Mouse (Mus musculus) MEL (cell line): Measurements from ENCODE around the gene Dclre1c. TPM values are rescaled to one million over a fixed set of nuclear protein-coding genes. Genes with fewer than 3 reads are reported as not detected.

Experiments
- DNase-seq: peaks from one replicate; pipeline ENCODE4 v3.0.0; 2011; ENCODE audit warnings: low read depth, low spot score
- H3K27ac ChIP-seq: 2 replicates; pipeline ENCODE4 v1.5.1; 2012; ENCODE audit warnings: low read depth, mild to moderate bottlenecking, control low read depth, low read length, moderate library complexity; ENCODE audit not compliant: control insufficient read depth
- H3K27me3 ChIP-seq, 2 experiments: fragments of 150-350 bp in 1 of 2; sonication (generic) in 1 of 2; 2 replicates each; pipeline ENCODE4 v1.6.1; 2012; ENCODE audit warnings: low read length in 2 of 2, mild to moderate bottlenecking in 2 of 2, improper control_type of control experiment in 1 of 2, moderate library complexity in 1 of 2; ENCODE audit not compliant: insufficient read depth in 2 of 2, control insufficient read depth in 1 of 2
- H3K36me3 ChIP-seq, 2 experiments: 2 replicates each; pipeline ENCODE4 v1.6.1; 2012 to 2014; ENCODE audit warnings: low read length in 2 of 2, improper control_type of control experiment in 1 of 2, inconsistent platforms in 1 of 2, mild to moderate bottlenecking in 1 of 2; ENCODE audit not compliant: insufficient read depth in 2 of 2, control insufficient read depth in 1 of 2
- H3K4me1 ChIP-seq, 2 experiments: fragments of 150-350 bp in 1 of 2; sonication (generic) in 1 of 2; 2 replicates each; pipeline ENCODE4 v1.6.1; 2012; ENCODE audit warnings: low read length in 2 of 2, improper control_type of control experiment in 1 of 2, mild to moderate bottlenecking in 1 of 2; ENCODE audit not compliant: insufficient read depth in 2 of 2, control insufficient read depth in 1 of 2
- H3K4me3 ChIP-seq, 2 experiments: fragments of 150-350 bp in 1 of 2; sonication (generic) in 1 of 2; 2 replicates each; pipeline ENCODE4 v1.5.1; 2012; ENCODE audit warnings: low read depth in 2 of 2, low read length in 2 of 2, mild to moderate bottlenecking in 2 of 2, moderate library complexity in 2 of 2, control low read depth in 1 of 2, improper control_type of control experiment in 1 of 2; ENCODE audit not compliant: control insufficient read depth in 1 of 2, insufficient read depth in 1 of 2
- H3K79me2 ChIP-seq: 2 replicates; pipeline ENCODE4 v1.6.1; 2012; ENCODE audit warnings: mild to moderate bottlenecking, low read length, moderate library complexity; ENCODE audit not compliant: control insufficient read depth, poor library complexity, insufficient read depth
- H3K9ac ChIP-seq: 2 replicates; pipeline ENCODE4 v1.6.1; 2012; ENCODE audit warnings: low read depth, mild to moderate bottlenecking, control low read depth, low read length, moderate library complexity; ENCODE audit not compliant: control insufficient read depth, poor library complexity, severe bottlenecking
- H3K9me3 ChIP-seq: fragments of 150-350 bp; sonication (generic); replicated peaks from 2 replicates; pipeline ENCODE4 v1.6.1; 2012; ENCODE audit warnings: mild to moderate bottlenecking, low read length, improper control_type of control experiment, moderate library complexity; ENCODE audit not compliant: insufficient read depth
- BHLHE40 ChIP-seq: IDR thresholded peaks from 2 replicates; pipeline ENCODE4 v1.6.1; 2012; ENCODE audit warnings: low read depth, mild to moderate bottlenecking, inconsistent platforms, low read length, improper control_type of control experiment, borderline replicate concordance
- CHD1 ChIP-seq: IDR thresholded peaks from 2 replicates; pipeline ENCODE4 v1.6.1; 2012; ENCODE audit warnings: low read depth, mild to moderate bottlenecking, inconsistent platforms, low read length, improper control_type of control experiment
- CHD2 ChIP-seq: IDR thresholded peaks from 2 replicates; pipeline ENCODE4 v1.6.1; 2011; ENCODE audit warnings: low read length, improper control_type of control experiment
- E2F4 ChIP-seq: IDR thresholded peaks from 2 replicates; pipeline ENCODE4 v1.6.1; 2011; ENCODE audit warnings: low read depth, low read length, improper control_type of control experiment, borderline replicate concordance
- ELF1 ChIP-seq: IDR thresholded peaks from 2 replicates; pipeline ENCODE4 v1.6.1; 2014; ENCODE audit warnings: low read depth, mild to moderate bottlenecking, inconsistent platforms, low read length, improper control_type of control experiment, moderate library complexity
- EP300 ChIP-seq, 2 experiments: IDR thresholded peaks; 2 replicates each; pipeline ENCODE4 v1.6.1; 2011; ENCODE audit warnings: improper control_type of control experiment in 2 of 2, low read length in 2 of 2, low read depth in 1 of 2, mild to moderate bottlenecking in 1 of 2
- GABPA ChIP-seq: IDR thresholded peaks from 2 replicates; pipeline ENCODE4 v1.6.1; 2012; ENCODE audit warnings: low read depth, mild to moderate bottlenecking, inconsistent platforms, low read length, improper control_type of control experiment, moderate library complexity
- GATA1 ChIP-seq: IDR thresholded peaks from 2 replicates; pipeline ENCODE4 v1.6.1; 2011; ENCODE audit warnings: low read depth, low read length, improper control_type of control experiment
- HCFC1 ChIP-seq: IDR thresholded peaks from 2 replicates; pipeline ENCODE4 v1.6.1; 2012; ENCODE audit warnings: low read depth, mild to moderate bottlenecking, inconsistent platforms, low read length, improper control_type of control experiment, moderate library complexity
- JUND ChIP-seq: IDR thresholded peaks from 2 replicates; pipeline ENCODE4 v1.6.1; 2011; ENCODE audit warnings: low read depth, mild to moderate bottlenecking, improper control_type of control experiment, low read length
- KAT2A ChIP-seq: conservative IDR thresholded peaks from 2 replicates; pipeline ENCODE4 v1.6.1; 2012; ENCODE audit warnings: low read depth, low read length, improper control_type of control experiment, inconsistent platforms
- MAFK ChIP-seq: IDR thresholded peaks from 2 replicates; pipeline ENCODE4 v1.6.1; 2011; ENCODE audit warnings: low read depth, mild to moderate bottlenecking, low read length, improper control_type of control experiment, borderline replicate concordance
- MAZ ChIP-seq: IDR thresholded peaks from 2 replicates; pipeline ENCODE4 v1.6.1; 2012; ENCODE audit warnings: low read depth, mild to moderate bottlenecking, inconsistent platforms, low read length, improper control_type of control experiment
- MEF2A ChIP-seq: IDR thresholded peaks from 2 replicates; pipeline ENCODE4 v1.6.1; 2014; ENCODE audit warnings: low read depth, mild to moderate bottlenecking, inconsistent platforms, low read length, improper control_type of control experiment; ENCODE audit not compliant: poor library complexity, insufficient replicate concordance, severe bottlenecking; ENCODE audit errors: extremely low read depth
- MXI1 ChIP-seq: IDR thresholded peaks from 2 replicates; pipeline ENCODE4 v1.6.1; 2011; ENCODE audit warnings: mild to moderate bottlenecking, low read depth, low read length, improper control_type of control experiment
- MYC ChIP-seq: IDR thresholded peaks from 2 replicates; pipeline ENCODE4 v1.6.1; 2011; ENCODE audit warnings: low read depth, mild to moderate bottlenecking, low read length, improper control_type of control experiment, moderate library complexity
- NRF1 ChIP-seq: IDR thresholded peaks from 2 replicates; pipeline ENCODE4 v1.6.1; 2014; ENCODE audit warnings: low read depth, mild to moderate bottlenecking, inconsistent platforms, low read length, improper control_type of control experiment, moderate library complexity; ENCODE audit not compliant: poor library complexity, insufficient read depth, severe bottlenecking
- RAD21 ChIP-seq: IDR thresholded peaks from 2 replicates; pipeline ENCODE4 v1.6.1; 2011; ENCODE audit warnings: mild to moderate bottlenecking, low read depth, low read length, improper control_type of control experiment
- RCOR1 ChIP-seq: IDR thresholded peaks from 2 replicates; pipeline ENCODE4 v1.6.1; 2012; ENCODE audit warnings: low read depth, mild to moderate bottlenecking, inconsistent platforms, low read length, improper control_type of control experiment
- SIN3A ChIP-seq: IDR thresholded peaks from 2 replicates; pipeline ENCODE4 v1.6.1; 2012; ENCODE audit warnings: low read length, improper control_type of control experiment, inconsistent platforms
- SMC3 ChIP-seq: IDR thresholded peaks from 2 replicates; pipeline ENCODE4 v1.6.1; 2011; ENCODE audit warnings: low read depth, low read length, improper control_type of control experiment
- TAL1 ChIP-seq: IDR thresholded peaks from 2 replicates; pipeline ENCODE4 v1.6.1; 2012; ENCODE audit warnings: mild to moderate bottlenecking, inconsistent platforms, low read length, moderate library complexity, mixed read lengths
- TBP ChIP-seq: IDR thresholded peaks from 2 replicates; pipeline ENCODE4 v1.8.0; 2011; ENCODE audit warnings: low read depth, low read length, improper control_type of control experiment
- USF1 ChIP-seq: IDR thresholded peaks from 2 replicates; pipeline ENCODE4 v1.6.1; 2014; ENCODE audit warnings: low read depth, mild to moderate bottlenecking, inconsistent platforms, low read length, improper control_type of control experiment, moderate library complexity
- USF2 ChIP-seq, 2 experiments: IDR thresholded peaks; 2 replicates each; pipeline ENCODE4 v1.6.1; 2011 to 2012; ENCODE audit warnings: improper control_type of control experiment in 2 of 2, low read length in 2 of 2, borderline replicate concordance in 1 of 2, inconsistent platforms in 1 of 2, low read depth in 1 of 2, mild to moderate bottlenecking in 1 of 2; ENCODE audit not compliant: insufficient read depth in 1 of 2
- ZC3H11A ChIP-seq: IDR thresholded peaks from 2 replicates; pipeline ENCODE4 v1.6.1; 2012; ENCODE audit warnings: low read depth, mild to moderate bottlenecking, inconsistent platforms, low read length, improper control_type of control experiment
- ZMIZ1 ChIP-seq: IDR thresholded peaks from 2 replicates; pipeline ENCODE4 v1.6.1; 2012; ENCODE audit warnings: low read depth, mild to moderate bottlenecking, inconsistent platforms, low read length, improper control_type of control experiment, moderate library complexity
- polyA plus RNA-seq, 2 experiments: library from polyadenylated mRNA; stranded (reverse) in 1 of 2; unstranded in 1 of 2; fragments of >175 nt in 1 of 2; fragments of >200 nt in 1 of 2; gene quantifications; 2 replicates each; pipeline versions ENCODE4 v1.2.1 to v1.2.4; 2012; ENCODE audit warnings: low replicate concordance in 2 of 2, low read depth in 1 of 2; ENCODE audit not compliant: insufficient read length in 2 of 2, insufficient read depth in 1 of 2, missing spikeins in 1 of 2
- total RNA-seq: library from RNA; depleted of rRNA; stranded (reverse); fragments of 300-350 nt; gene quantifications from 2 replicates; pipeline ENCODE4 v1.2.3, GENCODE M21; 2012

Gene Dclre1c
- total and polyA plus RNA-seq, 3 experiments, result 7.5 to 162 (median 13.8) TPM

- no peak for TF ChIP-seq GATA1
- peak; percentile 62; the same call in 1 of the 2 replicates for TF ChIP-seq MAZ
Measured at GRCm38 (mm10) chr2:3474861-3475283, 50.9 kb downstream of the Dclre1c start, which contains the start of gene Suv39h2 (continued).

- Histone ChIP-seq H3K27ac (peak overlapping the region; percentile 58; the same call in 1 of the 2 replicates), H3K36me3 (peaks cover 0 to 10% of the 10 kb centered on the region in 2 experiments), H3K4me1 (peaks cover 4% of the 10 kb centered on the region in 2 experiments; a peak in 3 of 4 replicates), H3K9ac (peak overlapping the region; percentile 79), H3K9me3 (no peaks in the 10 kb centered on the region), H3K4me3 (peak overlapping the region; percentile 88 to 98), H3K79me2 (peaks cover 21% of the 10 kb centered on the region), H3K27me3 (no peaks in the 10 kb centered on the region)
- peak; percentile 87 for TF ChIP-seq USF1
- TF ChIP-seq JUND, result no peak
- TF ChIP-seq USF2 (IDR thresholded peaks at IDR 0.05; ENCODE audit: borderline replicate concordance in 1 of 2, insufficient read depth in 1 of 2, low read depth in 1 of 2, low read length in 2 of 2), result peak in 1 of 2 experiments; percentile 55; a peak in 1 of 4 replicates
- no peak for TF ChIP-seq HCFC1
- TF ChIP-seq SMC3, result no peak
- 0 out of 2 replicates have a peak, but pooled peaks have one; percentile 20 for TF ChIP-seq RCOR1
- peak; percentile 57; the same call in 1 of the 2 replicates for TF ChIP-seq SIN3A
- peak; percentile 30; the same call in 1 of the 2 replicates for TF ChIP-seq MXI1
- 0 out of 2 replicates have a peak, but pooled peaks have one; percentile 24 for TF ChIP-seq MYC
- peak; percentile 87 for TF ChIP-seq BHLHE40
- DNase-seq, result peak; percentile 55
Measured at GRCm38 (mm10) chr2:3475746-3476251, 51.9 kb downstream of the Dclre1c start.

- Histone ChIP-seq H3K4me3 (no peak overlapping the region), H3K79me2 (no peaks in the 10 kb centered on the region; the same call in 1 of the 2 replicates), H3K9me3 (no peaks in the 10 kb centered on the region), H3K27ac (no peak overlapping the region), H3K27me3 (no peaks in the 10 kb centered on the region), H3K9ac (no peak overlapping the region), H3K4me1 (no peaks in the 10 kb centered on the region), H3K36me3 (peaks cover 0 to 2% of the 10 kb centered on the region in 2 experiments; a peak in 1 of 4 replicates)
- peak; percentile 71 for DNase-seq
- TF ChIP-seq E2F4 (no peak), GABPA (no peak), EP300 (IDR thresholded peaks at IDR 0.05; ENCODE audit: low read depth in 1 of 2, low read length in 2 of 2) (no peak), TAL1 (no peak), TBP (no peak), CHD2 (no peak), ZMIZ1 (no peak), CHD1 (no peak), KAT2A (no peak), MAZ (no peak), ZC3H11A (peak; percentile 18; the same call in 1 of the 2 replicates), JUND (no peak), USF1 (no peak), RAD21 (peak; percentile 55), SMC3 (peak; percentile 48), NRF1 (no peak), ELF1 (no peak), USF2 (IDR thresholded peaks at IDR 0.05; ENCODE audit: borderline replicate concordance in 1 of 2, insufficient read depth in 1 of 2, low read depth in 1 of 2, low read length in 2 of 2) (no peak), MYC (no peak), GATA1 (0 out of 2 replicates have a peak, but pooled peaks have one; percentile 24), MAFK (no peak), MEF2A (no peak)
Measured at GRCm38 (mm10) chr2:3480239-3480638, 56.3 kb downstream of the Dclre1c start.
